Mouse (Mus musculus): Measurements from ENCODE around the gene Stip1. TPM values are rescaled to one million over a fixed set of nuclear protein-coding genes. Genes with fewer than 3 reads are reported as not detected.
A peak's percentile ranks its signal among the peaks of the same experiment; 100 is the strongest.

The Stip1 gene
- polyA plus RNA-seq, 1 experiment from 2014 or later: 116 TPM

DNA sequence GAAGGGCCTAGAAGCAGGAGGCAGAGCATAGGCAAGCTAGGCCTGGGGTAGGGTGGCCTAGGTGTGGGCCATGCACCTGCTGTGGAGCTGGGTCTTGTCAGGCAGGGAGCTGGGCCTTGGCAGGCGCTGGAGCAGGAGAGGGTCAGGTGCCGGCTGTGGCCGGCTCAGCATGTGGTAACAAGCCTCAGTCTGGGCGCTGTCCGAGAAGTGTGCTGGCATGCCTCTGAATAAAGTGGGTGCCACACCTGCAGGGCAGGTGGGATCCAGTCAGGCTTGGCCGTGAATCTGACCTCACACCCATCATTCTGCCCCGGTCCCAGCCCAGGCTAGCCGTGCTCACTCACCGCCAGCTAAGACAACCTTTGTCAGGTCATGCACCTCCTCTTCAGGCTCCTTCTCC, 25.8 kb downstream of the Stip1 start:
- H3K27ac ChIP-seq (replicated peaks): no peak overlapping the region
- H3K9me3 ChIP-seq (replicated peaks): no peaks in the 10 kb centered on the region
- no peaks in the 10 kb centered on the region for H3K27me3 ChIP-seq
- no peak overlapping the region for H3K4me2 ChIP-seq
- peaks cover 34% of the 10 kb centered on the region for H3K4me1 ChIP-seq (replicated peaks)
- no peak overlapping the region for H3K4me3 ChIP-seq (replicated peaks)
- H3K36me3 ChIP-seq (replicated peaks): peaks cover 69% of the 10 kb centered on the region
- ATAC-seq (ENCODE audit: insufficient read depth): no peak
- no peak overlapping the region for H3K9ac ChIP-seq
- 88% methylated on average over 9 of the region's 9 CpGs for WGBS (ENCODE audit: insufficient replicate concordance)

DNA sequence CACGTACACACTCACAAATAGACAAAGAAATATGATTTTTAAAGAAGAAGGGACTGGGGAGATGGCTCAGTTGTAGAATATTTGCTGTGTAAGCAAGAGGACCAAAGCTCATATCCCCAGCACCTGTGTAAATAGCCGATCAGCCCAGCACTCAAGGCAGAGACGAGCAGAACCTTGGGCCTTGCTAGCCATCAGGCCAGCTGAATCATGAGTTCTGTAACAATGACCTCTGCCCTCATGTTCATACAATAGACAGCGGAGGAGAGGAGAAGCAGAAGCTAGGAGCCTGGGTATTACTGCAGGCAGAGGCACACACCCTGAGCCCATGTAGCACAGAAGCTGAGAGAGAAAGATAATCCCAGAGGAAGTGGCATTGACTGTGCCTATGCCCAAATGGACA, 27.3 kb downstream of the Stip1 start:
- H3K4me2 ChIP-seq: no peak overlapping the region
- H3K4me1 ChIP-seq (replicated peaks): peaks cover 20% of the 10 kb centered on the region
- no peaks in the 10 kb centered on the region for H3K9me3 ChIP-seq (replicated peaks)
- WGBS (ENCODE audit: insufficient replicate concordance): 74% methylated on average over 4 of the region's 4 CpGs
- H3K27me3 ChIP-seq: no peaks in the 10 kb centered on the region
- H3K9ac ChIP-seq: no peak overlapping the region
- peaks cover 82% of the 10 kb centered on the region for H3K36me3 ChIP-seq (replicated peaks)
- ATAC-seq (ENCODE audit: insufficient read depth): no peak
- no peak overlapping the region for H3K4me3 ChIP-seq (replicated peaks)
- no peak overlapping the region for H3K27ac ChIP-seq (replicated peaks)

DNA sequence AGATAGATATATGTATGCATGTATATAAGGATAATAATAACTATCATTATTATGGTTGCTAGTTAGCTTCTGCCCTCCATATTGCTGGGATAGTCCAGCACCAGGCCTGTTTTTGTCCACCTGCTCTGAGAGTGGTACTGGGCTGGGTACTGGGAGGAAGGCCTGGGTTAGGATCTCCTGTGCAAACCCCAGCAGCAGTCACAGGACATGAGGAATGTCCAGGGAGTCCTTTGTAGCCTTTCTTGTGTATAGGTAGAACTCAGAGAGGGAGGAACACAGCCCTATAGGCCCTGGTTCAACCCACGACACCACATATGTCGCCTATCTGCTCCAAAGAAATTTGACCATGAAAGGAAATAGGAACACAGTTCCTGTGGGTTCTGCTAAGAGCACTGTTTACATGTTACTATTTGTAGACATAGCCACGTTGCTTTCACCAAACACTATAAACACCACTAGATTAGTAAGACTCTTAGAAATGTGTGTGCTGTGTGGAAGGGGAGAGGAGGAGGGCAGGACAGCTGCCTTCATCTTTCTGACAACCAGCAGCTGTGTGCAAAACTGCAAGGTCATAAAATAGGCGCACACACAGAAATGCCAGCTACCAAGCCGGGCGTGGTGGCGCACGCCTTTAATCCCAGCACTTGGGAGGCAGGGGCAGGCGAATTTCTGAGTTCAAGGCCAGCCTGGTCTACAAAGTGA, 32.7 kb downstream of the Stip1 start:
- H3K9me3 ChIP-seq (replicated peaks): no peaks in the 10 kb centered on the region
- no peak overlapping the region for H3K27ac ChIP-seq (replicated peaks)
- no peaks in the 10 kb centered on the region for H3K27me3 ChIP-seq
- peaks cover 67% of the 10 kb centered on the region for H3K36me3 ChIP-seq (replicated peaks)
- H3K9ac ChIP-seq: no peak overlapping the region
- no peak overlapping the region for H3K4me3 ChIP-seq (replicated peaks)
- WGBS (ENCODE audit: insufficient replicate concordance): 83% methylated on average over 9 of the region's 9 CpGs
- 0 out of 2 replicates have a peak, but pooled peaks cover 4% of the 10 kb centered on the region for H3K4me1 ChIP-seq (replicated peaks)
- no peak overlapping the region for H3K4me2 ChIP-seq
- no peak for ATAC-seq (ENCODE audit: insufficient read depth)

DNA sequence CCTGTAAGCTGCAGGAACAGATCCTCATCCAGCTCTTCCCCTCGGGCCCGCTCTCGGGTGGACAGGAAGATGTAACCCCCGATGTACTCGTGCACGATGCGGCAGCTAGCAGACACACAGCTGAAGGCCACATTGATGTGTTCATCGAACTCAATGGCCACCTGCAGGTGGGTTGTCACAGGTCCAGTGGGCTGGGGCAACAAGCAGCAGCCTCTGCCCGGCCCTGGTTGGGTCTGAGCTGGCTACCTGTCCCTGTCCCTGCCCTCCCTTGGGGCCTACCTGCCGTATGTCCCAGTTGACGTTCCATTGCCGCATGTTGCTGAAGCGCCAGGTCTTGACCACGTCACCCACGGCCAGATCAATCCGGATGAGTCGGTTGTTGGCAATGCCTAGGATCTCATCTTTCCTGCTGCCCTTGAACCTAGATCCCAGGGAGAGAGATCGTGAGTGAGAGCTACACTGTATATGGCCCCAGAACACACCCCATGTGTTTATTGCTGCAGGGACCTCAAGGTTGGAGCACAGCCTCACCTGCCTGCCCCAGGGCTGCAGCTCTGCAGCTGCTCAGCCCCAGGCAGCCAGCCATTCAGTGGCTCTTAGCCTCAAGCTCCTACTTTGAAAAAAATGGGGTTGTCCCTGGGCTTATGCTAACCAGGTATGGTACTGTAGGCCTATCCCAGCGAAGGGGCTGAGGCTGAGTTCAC, 40.3 kb downstream of the Stip1 start:
- 89% methylated on average over 19 of the region's 19 CpGs for WGBS (ENCODE audit: insufficient replicate concordance)
- no peak for ATAC-seq (ENCODE audit: insufficient read depth)
- Histone ChIP-seq H3K27me3 (no peaks in the 10 kb centered on the region), H3K9me3 (replicated peaks) (no peaks in the 10 kb centered on the region), H3K27ac (replicated peaks) (no peak overlapping the region), H3K4me1 (replicated peaks) (peaks cover 27% of the 10 kb centered on the region), H3K9ac (no peak overlapping the region), H3K4me2 (no peak overlapping the region), H3K4me3 (replicated peaks) (no peak overlapping the region), H3K36me3 (replicated peaks) (peaks cover 68% of the 10 kb centered on the region)

DNA sequence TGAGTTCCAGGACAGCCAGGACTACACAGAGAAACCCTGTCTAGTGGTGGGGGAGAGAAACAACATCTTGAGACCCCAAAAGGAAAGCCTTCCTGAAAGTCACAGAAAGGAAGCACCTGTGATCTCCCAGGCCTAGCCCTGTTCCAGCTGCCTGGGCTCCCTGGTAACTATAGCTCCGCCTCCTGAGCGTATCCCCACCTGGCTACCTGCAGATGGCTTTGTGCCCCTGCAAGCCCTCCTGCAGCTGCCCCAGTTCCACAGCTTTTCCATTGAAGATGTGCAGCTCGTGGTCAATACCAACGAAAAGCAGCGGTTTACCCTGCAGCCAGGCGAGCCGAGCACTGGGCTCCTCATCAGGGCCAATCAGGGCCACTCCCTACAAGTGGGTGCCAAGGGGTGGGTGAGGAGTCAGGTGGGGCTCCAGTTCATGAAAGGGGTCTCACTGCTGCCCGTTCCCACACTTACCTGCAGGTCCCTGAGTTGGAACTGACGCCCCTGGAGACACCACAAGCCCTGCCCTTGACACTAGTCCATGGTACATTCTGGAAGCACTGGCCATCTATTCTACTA, 42.0 kb downstream of the Stip1 start:
- Histone ChIP-seq H3K4me3 (replicated peaks) (no peak overlapping the region), H3K4me2 (no peak overlapping the region), H3K36me3 (replicated peaks) (peaks cover 55% of the 10 kb centered on the region), H3K27ac (replicated peaks) (no peak overlapping the region), H3K9me3 (replicated peaks) (no peaks in the 10 kb centered on the region), H3K4me1 (replicated peaks) (peaks cover 38% of the 10 kb centered on the region), H3K27me3 (no peaks in the 10 kb centered on the region), H3K9ac (no peak overlapping the region)
- no peak for ATAC-seq (ENCODE audit: insufficient read depth)
- 76% methylated on average over 9 of the region's 9 CpGs for WGBS (ENCODE audit: insufficient replicate concordance)

DNA sequence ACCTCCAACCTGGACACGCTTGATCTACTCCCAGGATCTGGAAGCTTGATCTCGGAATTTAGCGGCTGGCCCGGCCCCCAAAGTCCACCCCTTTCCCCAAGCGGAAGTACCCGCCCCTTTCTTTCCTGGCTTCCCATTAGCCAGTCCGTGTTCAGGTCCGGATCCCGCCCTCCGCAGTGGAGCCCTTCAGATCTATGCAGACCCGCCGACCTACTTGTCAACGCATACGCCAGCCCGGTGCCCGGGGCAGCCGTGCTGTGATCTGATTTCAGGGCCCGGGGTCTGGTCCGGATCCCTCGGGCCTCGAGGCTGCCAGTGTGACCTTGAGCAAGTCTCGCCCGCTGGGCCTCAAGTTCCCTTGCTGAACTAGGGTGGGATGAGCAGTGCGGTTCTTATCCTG, 43.8 kb downstream of the Stip1 start, which contains the start of the genes Nudt22 and Trpt1:
TSS of gene Nudt22 (minus strand) at position 112 of the 400 bp plus-strand sequence.
TSS of gene Trpt1 (plus strand) at position 126 of the 400 bp plus-strand sequence.
- H3K4me2 ChIP-seq: peak within 1 kb of the TSS; percentile 92
- under 1% methylated on average over 24 of the region's 24 CpGs for WGBS (ENCODE audit: insufficient replicate concordance)
- peak within 1 kb of the TSS; percentile 67 for H3K27ac ChIP-seq (replicated peaks)
- H3K9me3 ChIP-seq (replicated peaks): no peaks in the 10 kb centered on the region
- H3K36me3 ChIP-seq (replicated peaks): peaks cover 37% of the 10 kb centered on the region
- no peaks in the 10 kb centered on the region for H3K27me3 ChIP-seq
- peak within 1 kb of the TSS; percentile 67 for H3K9ac ChIP-seq
- H3K4me3 ChIP-seq (replicated peaks): peak within 1 kb of the TSS; percentile 67
- ATAC-seq (ENCODE audit: insufficient read depth): peak; percentile 63
- peaks cover 49% of the 10 kb centered on the region for H3K4me1 ChIP-seq (replicated peaks)

DNA sequence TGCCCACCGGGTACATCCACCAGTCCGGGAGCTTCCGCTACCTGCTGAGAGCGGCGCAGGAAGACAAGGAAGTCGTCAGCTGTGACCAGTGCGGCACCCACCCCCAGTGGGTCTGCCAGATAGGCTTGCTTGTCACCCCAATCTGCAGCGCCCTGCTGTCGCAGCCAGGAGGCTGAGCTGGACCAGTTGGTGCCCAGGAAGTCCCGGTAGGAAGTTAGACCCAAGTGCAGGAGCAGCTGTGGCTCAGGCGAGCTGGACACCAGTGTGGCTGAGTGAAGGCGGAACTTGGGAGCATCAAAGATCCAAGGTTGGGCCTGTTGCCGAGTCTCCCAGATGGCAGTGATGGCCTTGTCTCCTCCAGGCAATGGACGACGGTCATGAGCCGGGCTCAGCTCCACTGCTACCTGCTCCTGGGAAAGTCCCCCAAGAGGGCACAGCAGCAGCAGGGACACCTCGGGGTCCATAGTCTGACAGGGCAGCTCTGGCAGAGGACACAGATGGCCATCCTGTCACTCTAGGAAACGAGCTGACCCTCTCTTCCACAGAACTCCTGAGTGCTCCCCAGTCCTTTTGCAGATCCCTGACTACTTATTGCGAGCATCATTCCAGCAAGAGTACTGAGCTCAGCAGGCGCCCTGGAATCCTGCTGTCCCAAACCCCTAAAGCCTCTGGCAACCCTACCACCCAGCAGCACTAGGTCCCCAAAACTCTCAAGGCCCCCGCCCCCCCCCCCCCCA, 44.3 kb downstream of the Stip1 start:
- Histone ChIP-seq H3K4me3 (replicated peaks) (peak overlapping the region; percentile 67), H3K4me2 (peak overlapping the region; percentile 92), H3K9me3 (replicated peaks) (no peaks in the 10 kb centered on the region), H3K27me3 (no peaks in the 10 kb centered on the region), H3K9ac (peak overlapping the region; percentile 67), H3K27ac (replicated peaks) (peak overlapping the region; percentile 67), H3K4me1 (replicated peaks) (peaks cover 49% of the 10 kb centered on the region), H3K36me3 (replicated peaks) (peaks cover 31% of the 10 kb centered on the region)
- ATAC-seq (ENCODE audit: insufficient read depth): no peak
- WGBS (ENCODE audit: insufficient replicate concordance): 46% methylated on average over 20 of the region's 21 CpGs

DNA sequence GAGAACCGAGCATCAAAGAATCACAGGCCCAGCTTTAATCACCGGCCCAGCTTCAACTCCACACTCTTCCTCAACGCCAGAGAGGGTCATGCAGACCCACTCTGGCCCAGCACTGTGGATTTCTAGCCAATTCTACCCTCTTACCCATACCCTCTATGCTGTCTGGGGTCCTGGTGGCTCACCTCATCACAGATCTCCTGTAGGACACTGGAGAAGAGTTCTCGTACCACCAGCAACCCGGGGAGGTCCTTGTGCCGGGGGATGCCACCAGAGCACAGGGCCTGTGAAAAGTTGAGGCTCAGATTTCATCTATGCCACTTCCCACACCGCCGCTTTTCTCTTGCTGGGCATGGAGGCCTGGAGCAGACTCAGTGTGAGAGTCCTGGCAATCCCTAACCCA, 45.3 kb downstream of the Stip1 start:
- Histone ChIP-seq H3K4me3 (replicated peaks) (no peak overlapping the region), H3K27ac (replicated peaks) (no peak overlapping the region), H3K9ac (0 out of 2 replicates have a peak overlapping the region, but pooled peaks have one; percentile 67), H3K9me3 (replicated peaks) (no peaks in the 10 kb centered on the region), H3K36me3 (replicated peaks) (peaks cover 22% of the 10 kb centered on the region), H3K4me2 (peak overlapping the region; percentile 92), H3K4me1 (replicated peaks) (peaks cover 54% of the 10 kb centered on the region), H3K27me3 (no peaks in the 10 kb centered on the region)
- 82% methylated on average over 8 of the region's 8 CpGs for WGBS (ENCODE audit: insufficient replicate concordance)
- ATAC-seq (ENCODE audit: insufficient read depth): no peak

DNA sequence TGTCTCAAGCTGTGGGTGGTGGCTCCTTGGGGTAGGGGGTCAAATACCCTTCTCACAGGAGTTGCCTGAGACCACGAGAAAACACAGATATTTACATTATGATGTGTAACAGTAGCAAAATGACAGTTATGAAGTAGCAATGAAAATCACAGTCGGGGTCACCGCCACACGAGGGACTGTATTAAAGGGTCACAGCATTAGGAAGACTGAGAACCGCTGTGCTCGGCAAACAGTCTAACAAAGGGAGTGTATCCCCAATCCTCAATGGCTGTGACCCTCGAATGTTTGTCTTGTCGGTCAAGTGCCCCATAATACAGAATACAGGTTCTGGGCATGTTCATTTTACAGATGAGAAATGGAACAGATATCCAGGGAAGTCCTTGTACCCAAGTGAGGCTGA, 45.8 kb downstream of the Stip1 start:
- no peak for ATAC-seq (ENCODE audit: insufficient read depth)
- H3K27me3 ChIP-seq: no peaks in the 10 kb centered on the region
- peaks cover 17% of the 10 kb centered on the region for H3K36me3 ChIP-seq (replicated peaks)
- 79% methylated on average over 8 of the region's 8 CpGs for WGBS (ENCODE audit: insufficient replicate concordance)
- H3K9ac ChIP-seq: no peak overlapping the region
- H3K9me3 ChIP-seq (replicated peaks): no peaks in the 10 kb centered on the region
- H3K27ac ChIP-seq (replicated peaks): no peak overlapping the region
- H3K4me3 ChIP-seq (replicated peaks): no peak overlapping the region
- H3K4me1 ChIP-seq (replicated peaks): peaks cover 54% of the 10 kb centered on the region
- no peak overlapping the region for H3K4me2 ChIP-seq

DNA sequence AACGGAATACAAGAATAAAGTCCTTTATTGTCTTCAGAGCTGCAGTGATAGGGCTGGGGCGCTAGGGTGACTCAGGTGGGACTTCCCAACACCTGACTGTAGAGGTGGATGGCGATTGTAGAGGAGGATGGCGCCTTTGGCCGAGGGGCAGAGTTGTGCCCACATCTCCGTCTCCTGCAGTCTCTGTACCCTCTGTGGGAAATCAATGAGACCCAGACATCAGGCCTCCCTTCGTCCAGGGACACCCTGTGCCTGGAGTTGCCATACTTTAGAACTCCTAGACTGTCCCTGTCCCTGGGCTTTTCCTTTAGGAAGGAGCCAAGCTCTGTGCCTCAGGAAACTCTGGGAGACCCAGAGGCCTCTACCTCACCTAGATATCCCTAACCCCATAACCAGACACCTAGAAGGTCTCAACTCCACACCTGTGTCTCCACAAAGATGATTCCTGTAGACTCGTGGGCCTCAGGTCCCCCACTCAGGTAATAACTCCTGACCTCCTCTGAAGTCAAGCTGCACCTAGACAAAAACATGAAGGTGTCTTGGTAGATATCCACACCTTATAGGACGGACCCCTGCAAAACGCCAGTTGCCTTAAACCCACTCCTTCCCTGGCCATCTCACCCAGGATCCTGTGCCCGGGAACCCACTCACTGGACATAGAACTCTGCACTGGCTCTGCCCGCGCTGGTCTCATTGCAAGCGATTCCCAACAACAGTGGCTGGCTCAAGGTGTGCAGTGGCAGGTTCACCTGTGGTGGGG, 46.6 kb downstream of the Stip1 start:
- Histone ChIP-seq H3K27me3 (no peaks in the 10 kb centered on the region), H3K9ac (peak overlapping the region; percentile 57), H3K4me1 (replicated peaks) (peaks cover 56% of the 10 kb centered on the region), H3K4me2 (peak overlapping the region; percentile 96), H3K4me3 (replicated peaks) (peak overlapping the region; percentile 69), H3K36me3 (replicated peaks) (peaks cover 9% of the 10 kb centered on the region), H3K27ac (replicated peaks) (peak overlapping the region; percentile 64), H3K9me3 (replicated peaks) (no peaks in the 10 kb centered on the region)
- ATAC-seq (ENCODE audit: insufficient read depth): 0 out of 2 replicates have a peak, but pooled peaks have one; percentile 1
- 64% methylated on average over 14 of the region's 14 CpGs for WGBS (ENCODE audit: insufficient replicate concordance)

Measured in liver, embryonic 15.5 days (tissue).